Mouse (Mus musculus): Measurements from ENCODE around the gene Zfp512b.

The Zfp512b gene

GRCm38 (mm10) chr2:181592231-181593041, at the start of gene Zfp512b:
Gene Zfp512b, minus strand, starts transcription at chr2:181592803.
- peak; percentile 80 for DNase-seq

GRCm38 (mm10) chr2:181635865-181636264, 43.3 kb upstream of the Zfp512b start:
- no peak for DNase-seq

GRCm38 (mm10) chr2:181632624-181633023, 40.0 kb upstream of the Zfp512b start:
- no peak for DNase-seq

GRCm38 (mm10) chr2:181628471-181628870, 35.9 kb upstream of the Zfp512b start:
- no peak for DNase-seq

GRCm38 (mm10) chr2:181623401-181623800, 30.8 kb upstream of the Zfp512b start:
- DNase-seq, result peak; percentile 26

- DNase-seq, result no peak
Measured at GRCm38 (mm10) chr2:181618761-181619495, 26.3 kb upstream of the Zfp512b start.

- no peak for DNase-seq
Measured at GRCm38 (mm10) chr2:181602367-181602766, 9.8 kb upstream of the Zfp512b start.

- DNase-seq, result no peak
Measured at GRCm38 (mm10) chr2:181601751-181602145, 9.1 kb upstream of the Zfp512b start.

- peak; percentile 98 for DNase-seq
Measured at GRCm38 (mm10) chr2:181600828-181601750, 8.5 kb upstream of the Zfp512b start.

GRCm38 (mm10) chr2:181600226-181600758, 7.7 kb upstream of the Zfp512b start:
- DNase-seq, result no peak

- peak; percentile 65 for DNase-seq
Measured at GRCm38 (mm10) chr2:181598454-181599351, 6.1 kb upstream of the Zfp512b start, which contains the start of gene Samd10. Gene Samd10, minus strand, starts transcription at chr2:181599212.

GRCm38 (mm10) chr2:181597378-181598061, 4.9 kb upstream of the Zfp512b start:
- no peak for DNase-seq

- DNase-seq, result no peak
Measured at GRCm38 (mm10) chr2:181596221-181596960, 3.8 kb upstream of the Zfp512b start.

GRCm38 (mm10) chr2:181594946-181595696, 2.5 kb upstream of the Zfp512b start:
- peak; percentile 44 for DNase-seq

GRCm38 (mm10) chr2:181593937-181594336, 1.3 kb upstream of the Zfp512b start:
- DNase-seq, result no peak

- peak; percentile 68 for DNase-seq
Measured at GRCm38 (mm10) chr2:181593042-181593421, 429 bp upstream of the Zfp512b start.

- DNase-seq, result peak; percentile 32
Measured at GRCm38 (mm10) chr2:181591528-181592085, 996 bp downstream of the Zfp512b start, which contains the start of gene Prpf6. Gene Prpf6, plus strand, starts transcription at chr2:181591868.

- no peak for DNase-seq
Measured at GRCm38 (mm10) chr2:181590471-181590870, 2.1 kb downstream of the Zfp512b start.

- DNase-seq, result no peak
Measured at GRCm38 (mm10) chr2:181589732-181590105, 2.9 kb downstream of the Zfp512b start.
